Mouse (Mus musculus): Measurements from ENCODE around the gene Adam8. TPM values are rescaled to one million over a fixed set of nuclear protein-coding genes. Genes with fewer than 3 reads are reported as not detected.

The Adam8 gene
- polyA plus RNA-seq, 1 experiment from 2014 or later: 2.4 TPM

GRCm38 (mm10) chr7:139936705-139937104 lies 55.7 kb downstream of the Adam8 start:
- no peak overlapping the region for H3K4me3 ChIP-seq (ENCODE audit: low read depth, low read length)
- WGBS: 84% methylated on average over 10 of the region's 10 CpGs
- no peaks in the 10 kb centered on the region for H3K36me3 ChIP-seq (ENCODE audit: control insufficient read depth, insufficient read depth, low read length)
- no peak overlapping the region for H3K27ac ChIP-seq (replicated peaks; ENCODE audit: low read depth, low read length)
- H3K27me3 ChIP-seq (replicated peaks; ENCODE audit: control insufficient read depth, insufficient read depth, low read length): peaks cover 10% of the 10 kb centered on the region
- H3K9me3 ChIP-seq (ENCODE audit: control insufficient read depth, low read length): no peaks in the 10 kb centered on the region
- H3K4me1 ChIP-seq (ENCODE audit: control insufficient read depth, insufficient read depth, low read length): no peaks in the 10 kb centered on the region
- no peak overlapping the region for H3K4me2 ChIP-seq (ENCODE audit: low read depth, low read length)
- no peak overlapping the region for H3K9ac ChIP-seq (ENCODE audit: low read depth, low read length)
- DNase-seq (ENCODE audit: low spot score): no peak
- no peak for ATAC-seq (ENCODE audit: low read depth)

DNA sequence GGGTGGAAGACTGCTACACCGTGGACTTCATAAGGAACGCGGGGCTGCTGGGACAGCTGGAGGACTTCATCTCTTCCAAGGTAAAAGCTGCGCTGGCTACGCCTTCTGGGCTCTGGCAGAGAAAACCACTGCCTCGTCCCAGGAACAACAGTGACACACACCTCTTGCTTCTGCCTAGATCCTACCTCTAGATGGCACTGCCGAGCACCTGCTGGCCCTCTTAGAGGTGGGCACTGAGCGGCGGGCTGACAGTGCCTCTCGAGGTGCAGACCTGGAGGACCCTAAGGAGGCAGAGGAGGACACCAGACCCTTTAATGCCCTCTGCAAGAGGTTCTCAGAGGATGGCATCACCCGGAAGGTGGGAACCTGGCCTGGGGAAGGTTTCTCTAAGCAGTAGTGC lies 61.6 kb downstream of the Adam8 start:
- ATAC-seq (ENCODE audit: low read depth) (peak; percentile 63; the same call in 1 of the 2 replicates), DNase-seq (ENCODE audit: low spot score) (peak; percentile 22)
- no peaks in the 10 kb centered on the region for H3K4me1 ChIP-seq (ENCODE audit: control insufficient read depth, insufficient read depth, low read length)
- H3K36me3 ChIP-seq (ENCODE audit: control insufficient read depth, insufficient read depth, low read length): no peaks in the 10 kb centered on the region
- H3K4me2 ChIP-seq (ENCODE audit: low read depth, low read length): no peak overlapping the region
- WGBS: 13% methylated on average over 11 of the region's 11 CpGs
- H3K9me3 ChIP-seq (ENCODE audit: control insufficient read depth, low read length): no peaks in the 10 kb centered on the region
- H3K27me3 ChIP-seq (replicated peaks; ENCODE audit: control insufficient read depth, insufficient read depth, low read length): no peaks in the 10 kb centered on the region
- H3K9ac ChIP-seq (ENCODE audit: low read depth, low read length): no peak overlapping the region
- no peak overlapping the region for H3K4me3 ChIP-seq (ENCODE audit: low read depth, low read length)
- no peak overlapping the region for H3K27ac ChIP-seq (replicated peaks; ENCODE audit: low read depth, low read length)

MicroRNA genes within 50 kb of the gene (microRNA counts, 519-probe panel; counts per million panel counts)
- microRNA mmu-miR-202-3p (1,978 counts per million, percentile 18 among the panel's probes with 10 or more counts), microRNA mmu-miR-202-5p (2,588 counts per million, percentile 54 among the panel's probes with 10 or more counts)

Small RNAs within 50 kb of the gene (microRNA-seq; reads per million reads assigned to microRNA genes)
- gene Mir202 (ENCODE audit: borderline number of aligned reads) (not detected), gene Mir7062 (ENCODE audit: borderline number of aligned reads) (0.83 reads per million), gene mmu-mir-7686 (ENCODE audit: borderline number of aligned reads) (not detected)

Other genes starting within 250 kb of the Adam8 start
- 0.81 and 0.93 TPM in 2 replicates for gene Adgra1, start 158.4 kb downstream of the Adam8 start, polyA plus RNA-seq (2014; fragmentation: Nextera tagmentation; extraction: Ambion mirVana)
- gene Kndc1, start 97.9 kb downstream of the Adam8 start, polyA plus RNA-seq (2014; fragmentation: Nextera tagmentation; extraction: Ambion mirVana): 0.77 and 1.5 TPM in 2 replicates
- gene Utf1, start 48.8 kb downstream of the Adam8 start, polyA plus RNA-seq (2014; fragmentation: Nextera tagmentation; extraction: Ambion mirVana): 0.22 TPM in 1 of 2 replicates, not detected in the other
- 0.48 and 2.4 TPM in 2 replicates for gene 6430531B16Rik, start 13.8 kb downstream of the Adam8 start, polyA plus RNA-seq (2014; fragmentation: Nextera tagmentation; extraction: Ambion mirVana)
- 31.1 and 31.4 TPM in 2 replicates for gene Zfp511, start 43.8 kb upstream of the Adam8 start, polyA plus RNA-seq (2014; fragmentation: Nextera tagmentation; extraction: Ambion mirVana)
- gene Tubgcp2, start 44.1 kb upstream of the Adam8 start, polyA plus RNA-seq (2014; fragmentation: Nextera tagmentation; extraction: Ambion mirVana): 46.2 and 58.5 TPM in 2 replicates
- gene Msx3, start 56.5 kb upstream of the Adam8 start, polyA plus RNA-seq (2014; fragmentation: Nextera tagmentation; extraction: Ambion mirVana): not detected in 2 replicates
- gene Caly, start 90.0 kb upstream of the Adam8 start, polyA plus RNA-seq (2014; fragmentation: Nextera tagmentation; extraction: Ambion mirVana): 3.4 and 3.6 TPM in 2 replicates
- gene Prap1, start 100.8 kb upstream of the Adam8 start, polyA plus RNA-seq (2014; fragmentation: Nextera tagmentation; extraction: Ambion mirVana): 0.60 TPM in 1 of 2 replicates, not detected in the other
- 26.0 and 29.4 TPM in 2 replicates for gene Fuom, start 109.9 kb upstream of the Adam8 start, polyA plus RNA-seq (2014; fragmentation: Nextera tagmentation; extraction: Ambion mirVana)
- 16.7 and 17.8 TPM in 2 replicates for gene Paox, start 123.2 kb upstream of the Adam8 start, polyA plus RNA-seq (2014; fragmentation: Nextera tagmentation; extraction: Ambion mirVana)
- gene Echs1, start 123.9 kb upstream of the Adam8 start, polyA plus RNA-seq (2014; fragmentation: Nextera tagmentation; extraction: Ambion mirVana): 136 and 146 TPM in 2 replicates
- 25.0 and 25.4 TPM in 2 replicates for gene Mtg1, start 145.0 kb upstream of the Adam8 start, polyA plus RNA-seq (2014; fragmentation: Nextera tagmentation; extraction: Ambion mirVana)
- gene Sprn, start 162.3 kb upstream of the Adam8 start, polyA plus RNA-seq (2014; fragmentation: Nextera tagmentation; extraction: Ambion mirVana): 1.6 and 2.5 TPM in 2 replicates
- not detected in 2 replicates for gene Olfr522, start 172.2 kb upstream of the Adam8 start, polyA plus RNA-seq (2014; fragmentation: Nextera tagmentation; extraction: Ambion mirVana)
- gene Olfr523, start 180.7 kb upstream of the Adam8 start, polyA plus RNA-seq (2014; fragmentation: Nextera tagmentation; extraction: Ambion mirVana): 0.20 and 0.22 TPM in 2 replicates
- gene Olfr524, start 213.4 kb upstream of the Adam8 start, polyA plus RNA-seq (2014; fragmentation: Nextera tagmentation; extraction: Ambion mirVana): 0.25 TPM in 1 of 2 replicates, not detected in the other
- 0.06 TPM in 1 of 2 replicates, not detected in the other for gene Cd163l1, start 225.7 kb upstream of the Adam8 start, polyA plus RNA-seq (2014; fragmentation: Nextera tagmentation; extraction: Ambion mirVana)

Measured in embryonic facial prominence, embryonic 14.5 days (tissue).